Mouse (Mus musculus) cerebellum, adult 2 months (tissue): ENCODE data around the gene Spsb3.

Experiments
- CTCF ChIP-seq: fragments of 200-500 bp; IDR thresholded peaks from 2 replicates; pipeline ENCODE4 v1.5.1; 2011; ENCODE audit warnings: low read depth, mild to moderate bottlenecking, control low read depth, low read length, moderate library complexity, borderline replicate concordance; ENCODE audit not compliant: insufficient read depth
- POLR2A ChIP-seq: fragments of 200-500 bp; IDR thresholded peaks from 2 replicates; pipeline ENCODE4 v1.6.1; 2011; ENCODE audit warnings: low read length, control low read depth, borderline replicate concordance; ENCODE audit not compliant: insufficient read depth

- TF ChIP-seq POLR2A (no peak), CTCF (no peak)
Measured at GRCm38 (mm10) chr17:24923246-24923645, 36.8 kb downstream of the Spsb3 start.
